ENCODE assay signal across 7 mouse cellular contexts in the genomic region with DNA sequence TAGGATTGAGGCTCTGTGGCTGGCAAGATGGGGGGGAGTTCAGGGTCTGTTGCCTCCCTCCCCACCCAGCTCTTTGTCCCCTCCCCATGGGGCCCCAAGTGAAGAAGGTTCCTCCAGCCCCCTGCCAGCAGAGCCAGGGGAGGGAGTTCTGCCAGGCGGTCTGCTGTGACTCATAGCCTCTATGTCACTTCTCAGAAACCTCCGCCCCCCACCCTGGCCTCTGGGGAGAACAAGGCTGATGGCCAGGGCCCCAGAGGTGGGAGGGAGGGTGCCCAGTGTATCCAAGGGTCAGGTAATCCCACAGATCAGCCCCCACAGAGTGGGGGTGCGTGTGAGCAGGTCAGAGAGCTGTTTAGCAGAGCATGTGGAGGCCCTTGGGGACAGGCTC. TPM values are rescaled to one million over a fixed set of nuclear protein-coding genes. Genes with fewer than 3 reads are reported as not detected.
A peak's percentile ranks its signal among the peaks of the same experiment; 100 is the strongest.
DNase-seq lines count a peak whose midpoint lies in the region; ATAC-seq lines count a peak whose summit lies in the region.

No protein-coding gene starts in this region.

- H3K36me3 ChIP-seq in heart, embryonic 15.5 days = peaks cover 53% of the 10 kb centered on the region
- peaks cover 46% of the 10 kb centered on the region for H3K36me3 ChIP-seq in midbrain, embryonic 15.5 days (replicated peaks)

- DNase-seq in spleen, adult 18-20 months = peak; percentile 56 to 57
- DNase-seq in spleen, postnatal 14 days (ENCODE audit: low spot score in 2 of 2) = no peak
- DNase-seq in adrenal gland, postnatal 25 days = peak; percentile 83
- peak; percentile 75 to 93 for DNase-seq in kidney, postnatal 25 days
- DNase-seq in layer of hippocampus, adult 8-10 months (ENCODE audit: low spot score in 2 of 2) = no peak

- 36% methylated on average over 3 of the region's 3 CpGs for WGBS in heart, embryonic 15.5 days
- whole genome bisulfite sequencing in midbrain, embryonic 15.5 days = 25% methylated on average over 3 of the region's 3 CpGs

- H3K4me1 ChIP-seq in heart, embryonic 15.5 days (replicated peaks) = peaks cover 65% of the 10 kb centered on the region
- H3K4me1 ChIP-seq in midbrain, embryonic 15.5 days = peaks cover 52% of the 10 kb centered on the region

- no peaks in the 10 kb centered on the region for H3K9me3 ChIP-seq in heart, embryonic 15.5 days (replicated peaks)
- H3K9me3 ChIP-seq in midbrain, embryonic 15.5 days = no peaks in the 10 kb centered on the region

- peak overlapping the region; percentile 76 for H3K4me3 ChIP-seq in heart, embryonic 15.5 days
- H3K4me3 ChIP-seq in midbrain, embryonic 15.5 days = peak overlapping the region; percentile 94

- H3K4me2 ChIP-seq in heart, embryonic 15.5 days = peak overlapping the region; percentile 80
- peak overlapping the region; percentile 67 for H3K4me2 ChIP-seq in midbrain, embryonic 15.5 days

- peak overlapping the region; percentile 82 for H3K9ac ChIP-seq in heart, embryonic 15.5 days
- peak overlapping the region; percentile 99 for H3K9ac ChIP-seq in midbrain, embryonic 15.5 days

- H3K27ac ChIP-seq in heart, embryonic 15.5 days = peak overlapping the region; percentile 100
- peak overlapping the region; percentile 100 for H3K27ac ChIP-seq in midbrain, embryonic 15.5 days

- ATAC-seq in heart, embryonic 15.5 days (replicated peaks; ENCODE audit: insufficient number of reproducible peaks, insufficient read depth, low FRiP score, low read depth) = no peak
- no peak for ATAC-seq in midbrain, embryonic 15.5 days (replicated peaks)

- no peaks in the 10 kb centered on the region for H3K27me3 ChIP-seq in heart, embryonic 15.5 days
- no peaks in the 10 kb centered on the region for H3K27me3 ChIP-seq in midbrain, embryonic 15.5 days (replicated peaks)

RNA-seq across cellular contexts. Expression of a gene that starts 4.8 kb away (rescaled TPM):
- 74.1 and 97.4 TPM in 2 replicates for total RNA-seq in adrenal gland, postnatal 25 days (2021)
- 11.6 and 16.8 TPM in 2 replicates for polyA plus RNA-seq in heart, embryonic 15.5 days (2015; fragmentation: Nextera tagmentation; extraction: Ambion mirVana)
- polyA plus RNA-seq in midbrain, embryonic 15.5 days (2015; fragmentation: Nextera tagmentation; extraction: Ambion mirVana) = 29.5 and 29.9 TPM in 2 replicates
- total RNA-seq in layer of hippocampus, adult 8-10 months (2022) = 10 to 100 TPM; 47.2 to 63.6 (median 58.0) TPM

RNA-seq across cellular contexts. Expression of a gene that starts 12.2 kb away (rescaled TPM):
- 45.4 and 67.9 TPM in 2 replicates for total RNA-seq in adrenal gland, postnatal 25 days (2021)
- polyA plus RNA-seq in heart, embryonic 15.5 days (2015; fragmentation: Nextera tagmentation; extraction: Ambion mirVana) = 1.7 and 2.9 TPM in 2 replicates
- polyA plus RNA-seq in midbrain, embryonic 15.5 days (2015; fragmentation: Nextera tagmentation; extraction: Ambion mirVana) = 65.7 and 66.9 TPM in 2 replicates
- 100 to 1,000 TPM; 295 to 345 (median 308) TPM for total RNA-seq in layer of hippocampus, adult 8-10 months (2022)

RNA-seq across cellular contexts. Expression of a gene that starts 12.9 kb away (rescaled TPM):
- total RNA-seq in adrenal gland, postnatal 25 days (2021) = 49.9 and 142 TPM in 2 replicates
- 86.7 and 90.2 TPM in 2 replicates for polyA plus RNA-seq in heart, embryonic 15.5 days (2015; fragmentation: Nextera tagmentation; extraction: Ambion mirVana)
- 364 and 392 TPM in 2 replicates for polyA plus RNA-seq in midbrain, embryonic 15.5 days (2015; fragmentation: Nextera tagmentation; extraction: Ambion mirVana)
- 100 to 1,000 TPM in 2 of 4 experiments, 10 to 100 TPM in 2; 75.7 to 148 (median 96.4) TPM for total RNA-seq in layer of hippocampus, adult 8-10 months (2022)

RNA-seq across cellular contexts. Expression of a gene that starts 14.4 kb away (rescaled TPM):
- 460 and 592 TPM in 2 replicates for total RNA-seq in adrenal gland, postnatal 25 days (2021)
- 861 and 962 TPM in 2 replicates for polyA plus RNA-seq in heart, embryonic 15.5 days (2015; fragmentation: Nextera tagmentation; extraction: Ambion mirVana)
- polyA plus RNA-seq in midbrain, embryonic 15.5 days (2015; fragmentation: Nextera tagmentation; extraction: Ambion mirVana) = 444 and 468 TPM in 2 replicates
- 100 to 1,000 TPM; 315 to 328 (median 323) TPM for total RNA-seq in layer of hippocampus, adult 8-10 months (2022)

RNA-seq across cellular contexts. Expression of a gene that starts 19.9 kb away (rescaled TPM):
- 15.6 and 16.7 TPM in 2 replicates for total RNA-seq in adrenal gland, postnatal 25 days (2021)
- 7.7 and 9.1 TPM in 2 replicates for polyA plus RNA-seq in heart, embryonic 15.5 days (2015; fragmentation: Nextera tagmentation; extraction: Ambion mirVana)
- polyA plus RNA-seq in midbrain, embryonic 15.5 days (2015; fragmentation: Nextera tagmentation; extraction: Ambion mirVana) = 13.3 and 14.7 TPM in 2 replicates
- total RNA-seq in layer of hippocampus, adult 8-10 months (2022) = 1 to 10 TPM; 1.8 to 9.0 (median 6.2) TPM

Comparison
In these comparisons a context has a peak if more than half of its experiments do, and no peak if none do; other contexts are left out.
1. DNase-seq: peak in spleen, adult 18-20 months (2 of 2), adrenal gland, postnatal 25 days (single experiment) and kidney, postnatal 25 days (2 of 2); none in spleen, postnatal 14 days (0 of 2) and layer of hippocampus, adult 8-10 months (0 of 2).